Mouse (Mus musculus): ENCODE results near the gene Nufip2. TPM values are rescaled to one million over a fixed set of nuclear protein-coding genes. Genes with fewer than 3 reads are reported as not detected.

Nufip2 gene
- polyA plus RNA-seq, 1 experiment from 2014 or later: 3.7 TPM

DNA sequence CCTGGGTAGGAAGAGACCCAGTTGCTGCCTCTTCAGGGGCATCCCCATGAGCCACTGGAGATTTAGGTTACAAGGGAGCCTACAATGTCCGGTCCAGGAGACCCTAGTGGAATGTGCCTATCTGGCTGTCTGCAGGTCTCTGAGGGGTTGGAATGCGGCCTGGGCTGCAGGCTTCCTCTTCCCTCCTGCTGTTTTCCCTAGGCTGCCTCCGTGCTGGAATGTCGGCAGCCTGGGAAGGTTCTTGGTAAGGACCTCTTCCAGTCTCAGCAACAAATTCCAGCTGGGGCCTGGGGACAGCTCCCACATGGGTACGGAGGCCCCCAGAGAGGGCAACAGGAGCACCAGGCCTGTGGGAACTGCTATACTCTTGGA lies 99.4 kb downstream of the Nufip2 start:
- Histone ChIP-seq H3K4me3 (no peak overlapping the region), H3K27me3 (no peaks in the 10 kb centered on the region), H3K4me1 (replicated peaks) (peaks cover 70% of the 10 kb centered on the region), H3K9me3 (replicated peaks) (no peaks in the 10 kb centered on the region), H3K27ac (peak overlapping the region; percentile 93), H3K9ac (no peak overlapping the region), H3K4me2 (peak overlapping the region; percentile 38), H3K36me3 (no peaks in the 10 kb centered on the region)
- WGBS: 14% methylated on average over 5 of the region's 5 CpGs
- ATAC-seq (replicated peaks; ENCODE audit: insufficient number of reproducible peaks, insufficient read depth, low FRiP score, low read depth): peak; percentile 19; the same call in 1 of the 2 replicates

DNA sequence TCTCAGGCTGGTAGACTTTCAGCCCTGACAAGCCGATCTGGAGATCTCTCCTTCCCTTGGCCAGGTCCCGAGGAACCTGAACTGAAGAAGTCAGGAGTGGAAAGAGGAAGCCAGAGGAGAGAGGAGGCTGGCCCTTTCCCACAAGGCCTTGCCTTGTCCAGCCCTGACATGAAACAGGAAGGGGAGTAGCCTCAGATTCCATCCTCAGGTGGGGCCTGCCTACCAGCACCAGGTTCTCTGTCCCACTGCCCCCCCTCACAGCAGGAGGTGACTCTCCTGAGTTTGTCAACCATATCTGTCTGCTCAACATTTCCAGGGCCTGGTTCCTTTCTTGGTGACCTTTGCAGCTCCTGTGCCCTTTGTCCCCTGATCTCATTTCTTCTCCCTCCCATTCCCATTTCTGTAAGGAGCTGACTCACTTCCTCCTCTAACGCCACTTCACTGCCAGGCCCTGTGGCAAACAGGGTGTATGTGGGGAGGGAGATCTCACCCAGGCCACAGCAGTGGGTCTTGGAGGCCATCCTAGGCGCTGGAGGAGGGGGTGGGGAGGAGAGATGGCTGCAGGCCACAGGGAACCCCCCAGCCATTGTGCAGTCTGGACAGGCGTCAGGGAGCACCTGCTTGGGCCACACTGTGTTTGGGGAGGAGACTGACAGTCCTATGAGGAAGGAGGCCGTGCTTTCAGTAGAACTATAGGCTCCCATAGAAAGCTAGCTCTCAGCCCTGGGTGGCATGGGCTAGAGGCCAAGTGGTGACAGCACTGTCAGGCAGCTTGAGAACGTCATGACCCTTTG lies 100.0 kb downstream of the Nufip2 start:
- Histone ChIP-seq H3K36me3 (no peaks in the 10 kb centered on the region), H3K9ac (peak overlapping the region; percentile 44), H3K27me3 (no peaks in the 10 kb centered on the region), H3K9me3 (replicated peaks) (no peaks in the 10 kb centered on the region), H3K4me3 (no peak overlapping the region), H3K4me2 (peak overlapping the region; percentile 38), H3K4me1 (replicated peaks) (peaks cover 70% of the 10 kb centered on the region), H3K27ac (peak overlapping the region; percentile 93)
- ATAC-seq (replicated peaks; ENCODE audit: insufficient number of reproducible peaks, insufficient read depth, low FRiP score, low read depth): peak; percentile 16
- WGBS: 22% methylated on average over 7 of the region's 7 CpGs

DNA sequence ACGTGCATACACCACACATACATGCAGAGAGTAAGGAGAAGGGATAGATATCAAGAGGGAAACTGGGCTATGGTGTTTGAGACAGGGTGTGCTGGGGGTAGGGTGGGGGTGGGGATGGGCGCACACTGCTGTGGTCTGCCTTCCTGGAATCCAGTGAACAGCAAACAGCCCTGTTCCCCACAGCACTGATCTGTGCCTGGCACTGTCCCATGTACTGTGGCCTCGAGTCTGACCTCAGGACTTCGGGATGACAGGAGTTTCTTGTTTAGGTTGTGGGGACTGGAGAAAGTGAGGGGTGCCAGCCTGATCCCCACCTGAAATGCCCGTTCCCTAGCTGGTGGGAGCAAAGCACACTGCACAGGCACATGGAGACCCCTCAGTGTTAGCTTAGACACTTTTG lies 101.8 kb downstream of the Nufip2 start, which contains the start of gene Gm10277:
Gene Gm10277, minus strand, starts transcription at position 41 of the 400 bp plus-strand sequence.
- H3K4me1 ChIP-seq (replicated peaks): peaks cover 74% of the 10 kb centered on the region
- 0 out of 2 replicates have a peak within 1 kb of the TSS, but pooled peaks have one; percentile 19 for H3K9ac ChIP-seq

DNA sequence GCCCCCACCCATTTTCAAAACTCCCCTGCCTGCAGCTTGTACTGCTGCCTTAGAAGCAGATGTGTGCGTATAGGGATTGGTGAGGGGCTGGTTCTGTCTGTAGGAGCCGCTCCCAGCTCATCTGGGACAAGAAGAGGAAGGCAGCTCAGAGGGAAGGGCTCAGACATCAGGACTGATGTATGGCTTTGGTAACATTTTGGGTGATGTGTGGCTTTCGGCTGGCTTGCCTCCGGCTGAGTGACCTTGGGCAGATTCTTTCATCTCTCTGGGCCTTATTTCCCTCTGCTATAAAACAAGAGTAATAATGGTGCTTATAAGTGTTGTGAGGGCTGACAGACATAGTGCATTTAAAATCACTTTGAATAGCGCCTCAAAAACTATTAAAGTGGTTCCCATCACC lies 103.6 kb downstream of the Nufip2 start:
- 92% methylated on average over 5 of the region's 5 CpGs for WGBS
- Histone ChIP-seq H3K9me3 (replicated peaks) (no peaks in the 10 kb centered on the region), H3K36me3 (no peaks in the 10 kb centered on the region), H3K27me3 (no peaks in the 10 kb centered on the region), H3K4me1 (replicated peaks) (peaks cover 68% of the 10 kb centered on the region), H3K27ac (no peak overlapping the region), H3K4me2 (no peak overlapping the region), H3K4me3 (no peak overlapping the region), H3K9ac (no peak overlapping the region)
- ATAC-seq (replicated peaks; ENCODE audit: insufficient number of reproducible peaks, insufficient read depth, low FRiP score, low read depth): no peak

More for the DNA sequence above, 101.8 kb downstream of the Nufip2 start, which contains the start of gene Gm10277:
- H3K36me3 ChIP-seq: no peaks in the 10 kb centered on the region
- H3K27ac ChIP-seq: peak within 1 kb of the TSS; percentile 93
- no peaks in the 10 kb centered on the region for H3K27me3 ChIP-seq
- no peak within 1 kb of the TSS for H3K4me3 ChIP-seq
- no peaks in the 10 kb centered on the region for H3K9me3 ChIP-seq (replicated peaks)
- 78% methylated on average over 5 of the region's 5 CpGs for WGBS
- H3K4me2 ChIP-seq: no peak within 1 kb of the TSS
- ATAC-seq (replicated peaks; ENCODE audit: insufficient number of reproducible peaks, insufficient read depth, low FRiP score, low read depth): no peak

DNA sequence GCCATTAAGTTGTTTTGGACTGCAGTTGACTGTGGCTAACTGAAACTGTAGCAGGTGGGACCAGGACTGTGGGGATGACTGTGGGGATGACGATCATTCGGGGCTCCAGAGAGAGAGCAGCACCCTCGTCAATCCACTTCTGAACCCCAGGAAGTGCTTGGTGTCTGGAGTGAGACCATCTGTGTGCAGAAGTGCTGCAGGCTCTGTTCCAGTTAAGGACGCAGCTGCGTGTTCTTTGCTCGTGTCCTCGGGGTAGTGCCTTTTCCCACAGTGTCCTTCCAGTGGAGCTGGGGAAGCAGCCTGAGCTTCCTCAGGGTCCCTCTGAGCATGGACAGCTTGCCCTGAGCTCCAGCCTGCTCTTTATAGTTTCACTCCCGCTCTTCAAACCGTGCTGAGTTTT lies 104.3 kb downstream of the Nufip2 start:
- peak overlapping the region; percentile 34 for H3K9ac ChIP-seq
- 16% methylated on average over 9 of the region's 9 CpGs for WGBS
- no peaks in the 10 kb centered on the region for H3K27me3 ChIP-seq
- H3K9me3 ChIP-seq (replicated peaks): no peaks in the 10 kb centered on the region
- H3K4me1 ChIP-seq (replicated peaks): peaks cover 60% of the 10 kb centered on the region
- ATAC-seq (replicated peaks; ENCODE audit: insufficient number of reproducible peaks, insufficient read depth, low FRiP score, low read depth): no peak
- H3K36me3 ChIP-seq: no peaks in the 10 kb centered on the region
- H3K27ac ChIP-seq: peak overlapping the region; percentile 89
- no peak overlapping the region for H3K4me3 ChIP-seq
- peak overlapping the region; percentile 26; the same call in 1 of the 2 replicates for H3K4me2 ChIP-seq

DNA sequence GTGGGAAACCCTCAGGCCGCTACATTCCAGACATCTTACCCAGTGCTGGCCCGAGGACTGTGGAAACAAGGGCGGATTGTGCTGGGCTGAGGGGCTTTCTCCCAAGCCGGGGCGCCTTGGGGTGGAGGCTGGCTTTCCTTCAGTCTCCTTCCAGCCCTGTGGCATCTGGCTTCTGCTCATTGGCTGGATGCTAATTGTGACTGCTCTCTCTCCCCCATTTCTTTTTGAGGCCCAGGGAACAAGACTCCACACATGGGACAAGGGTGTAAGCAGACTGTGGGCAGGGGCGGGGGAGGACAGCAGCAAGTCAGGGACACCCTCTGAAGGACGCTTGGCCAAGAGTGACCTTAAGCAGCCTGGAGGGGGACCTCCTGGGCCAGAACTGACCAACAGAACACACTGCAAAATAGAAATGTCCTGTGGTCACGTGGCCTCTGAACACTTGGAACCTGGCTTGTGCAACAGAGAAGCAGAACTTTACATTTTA lies 105.3 kb downstream of the Nufip2 start:
- peak overlapping the region; percentile 89 for H3K27ac ChIP-seq
- 23% methylated on average over 8 of the region's 8 CpGs for WGBS
- peak overlapping the region; percentile 14; the same call in 1 of the 2 replicates for H3K4me2 ChIP-seq
- H3K36me3 ChIP-seq: no peaks in the 10 kb centered on the region
- H3K4me1 ChIP-seq (replicated peaks): peaks cover 50% of the 10 kb centered on the region
- H3K9ac ChIP-seq: 0 out of 2 replicates have a peak overlapping the region, but pooled peaks have one; percentile 24
- no peak overlapping the region for H3K4me3 ChIP-seq
- no peaks in the 10 kb centered on the region for H3K9me3 ChIP-seq (replicated peaks)
- 0 out of 2 replicates have a peak, but pooled peaks have one; percentile 40 for ATAC-seq (replicated peaks; ENCODE audit: insufficient number of reproducible peaks, insufficient read depth, low FRiP score, low read depth)
- no peaks in the 10 kb centered on the region for H3K27me3 ChIP-seq

Other genes starting within 250 kb of the Nufip2 start
- 42.4 and 43.7 TPM in 2 replicates for gene Coro6, start 223.7 kb upstream of the Nufip2 start, polyA plus RNA-seq (2015; fragmentation: Nextera tagmentation; extraction: Ambion mirVana)
- gene Ankrd13b, start 196.5 kb upstream of the Nufip2 start, polyA plus RNA-seq (2015; fragmentation: Nextera tagmentation; extraction: Ambion mirVana): 3.2 and 4.9 TPM in 2 replicates
- 6.8 and 10.0 TPM in 2 replicates for gene Git1, start 192.6 kb upstream of the Nufip2 start, polyA plus RNA-seq (2015; fragmentation: Nextera tagmentation; extraction: Ambion mirVana)
- 2.2 and 4.5 TPM in 2 replicates for gene Abhd15, start 171.0 kb upstream of the Nufip2 start, polyA plus RNA-seq (2015; fragmentation: Nextera tagmentation; extraction: Ambion mirVana)
- 26.3 and 32.2 TPM in 2 replicates for gene Trp53i13, start 170.2 kb upstream of the Nufip2 start, polyA plus RNA-seq (2015; fragmentation: Nextera tagmentation; extraction: Ambion mirVana)
- 0.13 TPM in 1 of 2 replicates, not detected in the other for gene Gm10392, start 167.0 kb upstream of the Nufip2 start, polyA plus RNA-seq (2015; fragmentation: Nextera tagmentation; extraction: Ambion mirVana)
- gene Taok1, start 78.3 kb upstream of the Nufip2 start, polyA plus RNA-seq (2015; fragmentation: Nextera tagmentation; extraction: Ambion mirVana): 11.4 and 13.6 TPM in 2 replicates
- not detected in 2 replicates for gene Cryba1, start 39.1 kb downstream of the Nufip2 start, polyA plus RNA-seq (2015; fragmentation: Nextera tagmentation; extraction: Ambion mirVana)
- 107 and 109 TPM in 2 replicates for gene Myo18a, start 77.1 kb downstream of the Nufip2 start, polyA plus RNA-seq (2015; fragmentation: Nextera tagmentation; extraction: Ambion mirVana)
- 0.93 and 1.4 TPM in 2 replicates for gene Gm10277, start 101.6 kb downstream of the Nufip2 start, polyA plus RNA-seq (2015; fragmentation: Nextera tagmentation; extraction: Ambion mirVana)
- gene Pipox, start 207.9 kb downstream of the Nufip2 start, polyA plus RNA-seq (2015; fragmentation: Nextera tagmentation; extraction: Ambion mirVana): 3.0 and 3.3 TPM in 2 replicates
- 0.05 and 0.15 TPM in 2 replicates for gene Sez6, start 244.6 kb downstream of the Nufip2 start, polyA plus RNA-seq (2015; fragmentation: Nextera tagmentation; extraction: Ambion mirVana)